Mouse (Mus musculus): Measurements from ENCODE around the gene Ttll5. TPM values are rescaled to one million over a fixed set of nuclear protein-coding genes. Genes with fewer than 3 reads are reported as not detected.
A peak's percentile ranks its signal among the peaks of the same experiment; 100 is the strongest.

The Ttll5 gene
- 15.7 and 18.7 TPM in 2 replicates for polyA plus RNA-seq (2014; fragmentation: Nextera tagmentation; extraction: Ambion mirVana)

DNA sequence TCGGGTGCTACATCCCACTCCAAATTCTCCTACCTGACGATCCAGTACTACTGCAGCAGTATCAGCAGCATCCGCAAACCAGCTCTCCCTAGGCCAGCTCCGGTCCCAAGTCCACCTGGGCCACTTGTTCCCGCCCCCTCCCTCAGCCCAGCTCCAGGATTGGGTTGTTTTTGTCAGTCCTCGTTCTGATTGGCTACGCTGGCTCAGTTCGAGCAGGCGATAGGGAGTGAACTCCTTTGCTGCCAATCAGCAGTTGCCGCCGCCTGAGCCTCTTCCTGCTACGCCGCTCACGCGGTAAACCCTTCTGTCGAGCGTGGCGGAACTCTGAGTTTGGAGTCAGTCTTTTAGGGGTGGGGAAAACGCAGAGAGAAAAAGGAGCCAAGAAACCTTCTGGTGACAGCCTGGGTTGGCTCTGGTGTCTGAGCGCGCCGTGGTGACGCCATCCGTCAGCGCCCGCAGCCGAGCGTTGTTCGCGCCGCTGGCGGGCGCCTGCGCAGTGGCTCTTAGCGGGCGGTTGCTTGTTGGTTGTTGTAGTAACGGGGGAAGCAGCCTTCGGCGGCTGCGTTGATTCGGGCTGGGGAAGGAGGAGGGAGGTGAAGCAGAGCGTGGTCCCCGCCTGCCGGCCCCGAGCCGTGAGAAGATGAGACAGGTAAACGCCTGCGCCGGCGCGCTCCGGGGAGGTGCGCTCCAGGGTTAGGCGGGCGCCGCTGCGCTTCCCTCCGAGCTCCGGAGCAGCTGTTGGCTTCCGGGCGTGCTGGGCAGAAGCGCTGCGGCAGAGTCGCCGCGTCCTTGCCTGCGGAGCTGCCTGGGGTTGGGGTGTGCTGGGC lies at the start of gene Ttll5, which contains the start of gene Erg28:
TSS of gene Ttll5 (plus strand) at position 222 of the 827 bp plus-strand sequence.
TSS of gene Erg28 (minus strand) at position 113 of the 827 bp plus-strand sequence.
- Histone ChIP-seq H3K4me1 (ENCODE audit: control insufficient read depth, insufficient read depth, low read length) (peaks cover 12% of the 10 kb centered on the region), H3K4me3 (ENCODE audit: low read depth, low read length) (peak within 1 kb of the TSS; percentile 60), H3K27me3 (ENCODE audit: control insufficient read depth, insufficient read depth, low read length) (no peaks in the 10 kb centered on the region), H3K9me3 (ENCODE audit: control insufficient read depth, low read length) (no peaks in the 10 kb centered on the region), H3K36me3 (ENCODE audit: control insufficient read depth, insufficient read depth, low read length) (no peaks in the 10 kb centered on the region), H3K4me2 (peak within 1 kb of the TSS; percentile 74), H3K27ac (ENCODE audit: low read depth, low read length) (peak within 1 kb of the TSS; percentile 90), H3K9ac (ENCODE audit: low read length) (peak within 1 kb of the TSS; percentile 68)
- peak; percentile 99 for ATAC-seq (ENCODE audit: low FRiP score)
- peak; percentile 100 for DNase-seq (ENCODE audit: low spot score, missing footprints)
- under 1% methylated on average over 67 of the region's 67 CpGs for WGBS

DNA sequence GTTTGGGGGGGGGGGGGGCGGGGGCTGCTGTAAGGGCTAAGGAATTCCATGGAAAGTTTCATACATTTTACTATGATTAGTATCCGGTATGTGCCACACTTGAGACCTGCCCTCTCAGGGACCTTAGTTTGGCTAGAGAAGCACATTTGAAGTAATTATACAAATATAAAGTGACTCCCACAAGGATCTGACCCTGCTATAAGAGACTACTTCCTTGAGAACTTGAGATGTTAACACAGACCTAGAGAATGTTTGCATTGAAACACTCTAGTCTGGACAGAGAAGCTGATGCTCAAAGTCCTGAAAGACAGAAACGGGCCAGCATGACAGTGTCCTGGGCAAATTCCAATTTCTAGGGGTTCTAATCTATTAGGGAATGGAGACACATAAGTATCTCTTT lies 45.5 kb upstream of the Ttll5 start:
- H3K9me3 ChIP-seq (ENCODE audit: control insufficient read depth, low read length), result no peaks in the 10 kb centered on the region
- ATAC-seq (ENCODE audit: low FRiP score) (no peak), DNase-seq (ENCODE audit: low spot score, missing footprints) (no peak)
- no peak overlapping the region for H3K27ac ChIP-seq (ENCODE audit: low read depth, low read length)
- H3K9ac ChIP-seq (ENCODE audit: low read length), result no peak overlapping the region
- H3K4me2 ChIP-seq, result no peak overlapping the region
- peaks cover 8% of the 10 kb centered on the region for H3K4me1 ChIP-seq (ENCODE audit: control insufficient read depth, insufficient read depth, low read length)
- 86% methylated on average over 3 of the region's 3 CpGs for WGBS
- no peaks in the 10 kb centered on the region for H3K27me3 ChIP-seq (ENCODE audit: control insufficient read depth, insufficient read depth, low read length)
- H3K36me3 ChIP-seq (ENCODE audit: control insufficient read depth, insufficient read depth, low read length), result no peaks in the 10 kb centered on the region
- H3K4me3 ChIP-seq (ENCODE audit: low read depth, low read length), result no peak overlapping the region

DNA sequence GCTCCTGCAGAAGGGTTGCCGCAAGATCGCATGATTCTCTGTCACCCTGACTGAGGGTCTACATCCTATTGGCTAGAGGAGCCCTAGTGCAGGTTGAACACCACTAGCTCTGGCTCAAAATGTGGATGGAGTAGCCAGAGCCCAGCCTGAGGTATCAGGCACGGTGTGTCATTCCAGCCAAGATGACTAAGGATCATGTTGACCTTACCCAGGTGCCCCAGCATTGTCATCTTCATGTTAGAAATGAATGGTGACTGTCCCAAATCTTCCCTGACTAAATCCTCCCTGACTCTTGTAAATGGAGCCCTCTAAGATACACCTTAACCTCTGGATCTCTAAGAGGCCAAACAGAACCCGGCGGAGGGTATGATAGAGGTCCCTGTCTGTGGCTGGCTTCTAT lies 44.8 kb upstream of the Ttll5 start:
- H3K4me1 ChIP-seq (ENCODE audit: control insufficient read depth, insufficient read depth, low read length), result peaks cover 8% of the 10 kb centered on the region
- 94% methylated on average over 5 of the region's 5 CpGs for WGBS
- ATAC-seq (ENCODE audit: low FRiP score) (no peak), DNase-seq (ENCODE audit: low spot score, missing footprints) (no peak)
- no peak overlapping the region for H3K27ac ChIP-seq (ENCODE audit: low read depth, low read length)
- H3K4me3 ChIP-seq (ENCODE audit: low read depth, low read length), result no peak overlapping the region
- H3K36me3 ChIP-seq (ENCODE audit: control insufficient read depth, insufficient read depth, low read length), result no peaks in the 10 kb centered on the region
- no peaks in the 10 kb centered on the region for H3K27me3 ChIP-seq (ENCODE audit: control insufficient read depth, insufficient read depth, low read length)
- no peaks in the 10 kb centered on the region for H3K9me3 ChIP-seq (ENCODE audit: control insufficient read depth, low read length)
- H3K9ac ChIP-seq (ENCODE audit: low read length), result no peak overlapping the region
- H3K4me2 ChIP-seq, result no peak overlapping the region

DNA sequence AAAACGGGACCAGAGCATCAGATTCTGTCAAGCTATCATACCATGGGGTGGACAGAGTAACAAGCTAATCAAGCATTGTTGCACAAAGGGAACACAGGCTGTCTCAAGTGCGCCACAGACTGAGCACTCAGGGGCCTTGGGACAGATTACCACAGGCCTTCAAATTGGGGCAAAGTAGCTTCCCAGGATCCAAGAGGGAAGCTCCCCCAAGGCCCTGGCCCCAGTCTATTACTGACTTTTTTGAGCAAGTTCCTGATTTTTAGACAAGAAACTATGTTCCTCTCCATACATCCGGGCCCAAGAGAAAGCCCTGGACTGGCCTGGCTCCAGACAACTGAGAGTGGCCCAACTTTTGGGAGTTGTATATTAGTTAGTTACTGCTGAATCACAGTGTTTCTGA lies 42.9 kb upstream of the Ttll5 start:
- H3K4me3 ChIP-seq (ENCODE audit: low read depth, low read length), result no peak overlapping the region
- 87% methylated on average over 3 of the region's 3 CpGs for WGBS
- no peak overlapping the region for H3K4me2 ChIP-seq
- H3K9ac ChIP-seq (ENCODE audit: low read length), result no peak overlapping the region
- peaks cover 8% of the 10 kb centered on the region for H3K4me1 ChIP-seq (ENCODE audit: control insufficient read depth, insufficient read depth, low read length)
- ATAC-seq (ENCODE audit: low FRiP score) (no peak), DNase-seq (ENCODE audit: low spot score, missing footprints) (no peak)
- H3K36me3 ChIP-seq (ENCODE audit: control insufficient read depth, insufficient read depth, low read length), result no peaks in the 10 kb centered on the region
- no peak overlapping the region for H3K27ac ChIP-seq (ENCODE audit: low read depth, low read length)
- no peaks in the 10 kb centered on the region for H3K9me3 ChIP-seq (ENCODE audit: control insufficient read depth, low read length)
- no peaks in the 10 kb centered on the region for H3K27me3 ChIP-seq (ENCODE audit: control insufficient read depth, insufficient read depth, low read length)

DNA sequence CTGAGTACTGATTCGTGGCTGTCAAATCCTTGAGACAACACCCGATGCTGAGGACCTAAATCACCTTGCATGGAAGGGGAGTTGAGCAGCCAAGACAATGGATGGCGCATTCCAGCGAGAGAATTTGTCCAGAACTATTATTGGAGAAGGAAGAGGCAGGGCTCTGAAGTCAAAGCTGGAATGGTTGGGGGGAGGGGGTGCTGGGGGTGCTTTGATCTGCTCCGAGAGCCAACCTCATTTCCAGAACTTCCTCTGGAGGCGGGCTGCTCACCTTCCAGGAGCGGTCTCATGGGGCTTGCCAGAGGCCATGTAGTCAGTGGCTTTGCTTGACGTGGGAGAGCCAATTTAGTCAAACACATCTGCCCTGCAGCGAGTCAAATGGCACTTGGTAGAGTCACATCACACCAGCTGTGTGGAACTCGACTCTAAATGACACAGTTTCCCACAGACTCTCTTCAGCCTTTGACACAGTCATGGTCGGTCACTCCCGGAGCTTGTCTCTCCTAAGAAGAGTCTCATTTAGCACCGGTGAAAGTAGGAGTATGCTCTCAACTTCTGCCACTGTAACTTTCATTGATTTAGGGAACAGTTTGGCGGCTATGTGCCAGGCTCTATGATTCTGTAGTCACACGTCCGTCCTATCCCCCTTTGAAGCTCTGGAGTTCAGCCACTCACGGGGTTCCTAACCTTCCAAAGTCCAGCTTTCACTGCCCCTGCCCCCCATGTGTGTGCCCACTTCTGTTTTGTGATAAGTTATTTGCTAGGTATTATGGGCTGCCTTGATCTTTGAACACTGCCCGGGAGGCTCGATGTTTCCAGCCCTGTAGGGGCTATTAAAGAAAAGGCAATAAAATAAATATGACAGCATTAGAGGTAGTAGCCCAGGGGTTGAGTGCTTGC lies 39.3 kb upstream of the Ttll5 start:
- DNase-seq (ENCODE audit: low spot score, missing footprints) (no peak), ATAC-seq (ENCODE audit: low FRiP score) (no peak)
- Histone ChIP-seq H3K9ac (ENCODE audit: low read length) (no peak overlapping the region), H3K27me3 (ENCODE audit: control insufficient read depth, insufficient read depth, low read length) (no peaks in the 10 kb centered on the region), H3K27ac (ENCODE audit: low read depth, low read length) (no peak overlapping the region), H3K9me3 (ENCODE audit: control insufficient read depth, low read length) (no peaks in the 10 kb centered on the region), H3K4me1 (ENCODE audit: control insufficient read depth, insufficient read depth, low read length) (no peaks in the 10 kb centered on the region), H3K4me2 (no peak overlapping the region), H3K4me3 (ENCODE audit: low read depth, low read length) (no peak overlapping the region), H3K36me3 (ENCODE audit: control insufficient read depth, insufficient read depth, low read length) (no peaks in the 10 kb centered on the region)
- 82% methylated on average over 19 of the region's 19 CpGs for WGBS

DNA sequence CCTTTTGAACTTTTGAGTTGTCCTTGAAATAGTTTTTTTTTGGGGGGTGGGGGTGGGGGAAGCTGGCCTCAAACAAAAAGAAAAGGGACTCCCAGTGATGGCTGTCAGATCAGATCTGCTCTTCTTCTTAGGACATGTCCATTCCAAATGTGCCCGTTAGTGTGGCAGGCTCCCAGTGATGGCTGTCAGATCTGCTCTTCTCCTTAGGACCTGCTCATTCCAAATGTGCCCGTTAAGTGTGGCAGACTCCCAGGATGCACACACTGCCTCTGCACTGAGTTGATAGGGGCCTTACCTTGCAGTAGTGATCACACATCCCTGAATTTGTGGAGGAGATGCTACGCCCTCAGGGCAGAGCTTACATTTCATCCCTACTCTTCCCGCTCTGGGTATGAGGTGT lies 32.3 kb upstream of the Ttll5 start:
- ATAC-seq (ENCODE audit: low FRiP score) (no peak), DNase-seq (ENCODE audit: low spot score, missing footprints) (no peak)
- Histone ChIP-seq H3K27me3 (ENCODE audit: control insufficient read depth, insufficient read depth, low read length) (no peaks in the 10 kb centered on the region), H3K27ac (ENCODE audit: low read depth, low read length) (no peak overlapping the region), H3K4me2 (no peak overlapping the region), H3K4me3 (ENCODE audit: low read depth, low read length) (no peak overlapping the region), H3K9me3 (ENCODE audit: control insufficient read depth, low read length) (no peaks in the 10 kb centered on the region), H3K4me1 (ENCODE audit: control insufficient read depth, insufficient read depth, low read length) (no peaks in the 10 kb centered on the region), H3K9ac (ENCODE audit: low read length) (no peak overlapping the region), H3K36me3 (ENCODE audit: control insufficient read depth, insufficient read depth, low read length) (no peaks in the 10 kb centered on the region)
- 75% methylated on average over 4 of the region's 4 CpGs for WGBS

DNA sequence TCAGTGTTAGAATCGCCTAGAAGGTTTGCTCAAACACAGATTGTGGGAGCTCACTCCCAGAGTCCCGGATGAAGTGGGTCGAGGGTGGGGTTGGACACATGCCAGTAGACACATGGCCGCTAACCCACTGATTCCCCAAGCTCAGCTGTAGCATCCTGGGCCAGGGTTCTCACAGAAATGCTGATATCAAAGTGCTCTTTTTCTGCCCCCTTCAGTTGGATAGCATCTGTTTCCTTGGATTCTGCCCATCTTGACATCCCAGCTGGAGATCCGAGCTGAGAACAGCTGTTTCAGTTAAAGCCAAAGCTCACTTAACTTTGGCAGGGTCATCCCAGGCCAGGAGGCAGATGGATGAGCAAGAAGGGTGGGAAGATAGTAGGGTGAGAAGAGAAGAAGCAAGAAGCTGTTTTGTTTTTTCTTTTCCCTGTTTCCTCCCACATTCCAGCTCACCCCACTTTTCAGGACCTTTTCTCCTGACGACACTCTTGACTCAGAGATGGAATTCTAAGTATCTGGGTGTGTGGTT lies 31.6 kb upstream of the Ttll5 start:
- no peak overlapping the region for H3K9ac ChIP-seq (ENCODE audit: low read length)
- no peak overlapping the region for H3K27ac ChIP-seq (ENCODE audit: low read depth, low read length)
- H3K4me1 ChIP-seq (ENCODE audit: control insufficient read depth, insufficient read depth, low read length), result no peaks in the 10 kb centered on the region
- DNase-seq (ENCODE audit: low spot score, missing footprints) (peak; percentile 69), ATAC-seq (ENCODE audit: low FRiP score) (no peak)
- no peaks in the 10 kb centered on the region for H3K9me3 ChIP-seq (ENCODE audit: control insufficient read depth, low read length)
- no peak overlapping the region for H3K4me2 ChIP-seq
- H3K36me3 ChIP-seq (ENCODE audit: control insufficient read depth, insufficient read depth, low read length), result no peaks in the 10 kb centered on the region
- 77% methylated on average over 6 of the region's 6 CpGs for WGBS
- no peak overlapping the region for H3K4me3 ChIP-seq (ENCODE audit: low read depth, low read length)
- no peaks in the 10 kb centered on the region for H3K27me3 ChIP-seq (ENCODE audit: control insufficient read depth, insufficient read depth, low read length)

DNA sequence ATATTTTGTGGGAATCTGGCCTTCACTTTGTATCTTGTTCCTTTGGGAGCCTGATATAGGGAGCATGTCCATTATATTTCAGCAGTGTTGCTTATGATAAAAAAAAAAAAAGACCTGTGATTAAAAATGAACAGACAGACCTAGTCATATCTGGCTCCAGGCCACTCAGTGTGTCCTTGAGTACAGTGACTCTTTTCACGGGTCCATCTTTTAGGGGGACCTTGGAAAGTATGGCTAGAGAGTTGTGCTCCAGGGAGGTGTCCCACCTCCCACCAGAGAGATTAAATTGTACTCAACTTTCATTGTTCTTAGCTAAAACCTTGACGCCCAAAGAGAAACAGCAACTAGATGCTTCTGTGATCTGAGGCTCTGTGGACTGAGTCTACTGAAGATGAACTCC lies 30.4 kb upstream of the Ttll5 start:
- Histone ChIP-seq H3K4me2 (no peak overlapping the region), H3K9ac (ENCODE audit: low read length) (no peak overlapping the region), H3K4me3 (ENCODE audit: low read depth, low read length) (no peak overlapping the region), H3K27ac (ENCODE audit: low read depth, low read length) (no peak overlapping the region), H3K27me3 (ENCODE audit: control insufficient read depth, insufficient read depth, low read length) (no peaks in the 10 kb centered on the region), H3K4me1 (ENCODE audit: control insufficient read depth, insufficient read depth, low read length) (no peaks in the 10 kb centered on the region), H3K36me3 (ENCODE audit: control insufficient read depth, insufficient read depth, low read length) (no peaks in the 10 kb centered on the region), H3K9me3 (ENCODE audit: control insufficient read depth, low read length) (no peaks in the 10 kb centered on the region)
- ATAC-seq (ENCODE audit: low FRiP score) (no peak), DNase-seq (ENCODE audit: low spot score, missing footprints) (peak; percentile 17)
- 78% methylated on average over 2 of the region's 2 CpGs for WGBS

DNA sequence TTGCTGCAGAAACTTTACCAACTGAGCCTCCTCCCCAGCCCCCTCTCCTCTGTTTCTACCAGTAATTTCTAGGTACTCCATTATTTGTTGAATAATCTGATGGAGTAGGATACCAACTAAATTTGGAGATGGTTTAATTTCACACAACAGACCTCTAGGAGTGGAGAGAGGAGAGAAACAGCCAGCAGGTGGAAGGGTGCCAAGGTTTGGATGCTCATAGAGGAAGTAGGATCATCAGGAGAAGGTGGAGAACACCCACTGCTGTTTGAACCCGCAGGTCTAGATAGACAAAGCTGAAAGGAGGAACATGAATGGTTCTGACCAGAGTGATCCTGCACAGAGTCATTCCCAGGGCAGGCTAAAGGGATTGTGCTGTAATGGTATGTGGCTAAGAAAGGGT lies 28.9 kb upstream of the Ttll5 start:
- Histone ChIP-seq H3K4me2 (no peak overlapping the region), H3K4me3 (ENCODE audit: low read depth, low read length) (no peak overlapping the region), H3K9me3 (ENCODE audit: control insufficient read depth, low read length) (no peaks in the 10 kb centered on the region), H3K4me1 (ENCODE audit: control insufficient read depth, insufficient read depth, low read length) (no peaks in the 10 kb centered on the region), H3K36me3 (ENCODE audit: control insufficient read depth, insufficient read depth, low read length) (no peaks in the 10 kb centered on the region), H3K27me3 (ENCODE audit: control insufficient read depth, insufficient read depth, low read length) (no peaks in the 10 kb centered on the region), H3K27ac (ENCODE audit: low read depth, low read length) (no peak overlapping the region), H3K9ac (ENCODE audit: low read length) (no peak overlapping the region)
- 86% methylated on average over 1 of the region's 1 CpGs for WGBS
- ATAC-seq (ENCODE audit: low FRiP score), result no peak
- peak; percentile 39 for DNase-seq (ENCODE audit: low spot score, missing footprints)

All from midbrain, embryonic 11.5 days (tissue).